10 mouse cellular contexts compared by ENCODE assay signal in the genomic region with DNA sequence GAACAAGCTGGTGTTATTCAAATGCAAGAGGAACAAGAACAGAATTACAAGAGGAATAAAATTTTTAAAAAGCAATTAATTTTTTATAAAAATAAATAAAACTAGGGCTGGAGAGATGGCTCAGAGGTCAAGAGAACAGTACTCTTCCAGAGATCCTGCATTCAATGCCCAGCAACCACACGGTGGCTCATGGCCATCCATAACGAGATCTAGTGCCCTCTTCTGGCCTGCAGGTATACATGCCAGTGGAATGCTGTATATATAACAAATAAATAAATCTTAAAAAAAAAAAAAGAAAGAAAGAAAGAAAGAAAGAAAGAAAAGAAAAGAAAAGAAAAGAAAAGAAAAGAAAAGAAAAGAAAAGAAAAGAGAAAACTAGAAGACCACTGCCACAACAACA. TPM values are rescaled to one million over a fixed set of nuclear protein-coding genes. Genes with fewer than 3 reads are reported as not detected.
DNase-seq lines count a peak whose midpoint lies in the region; ATAC-seq and TF ChIP-seq lines count a peak whose summit lies in the region.
"Had no signal": no experiment of that assay in that cellular context is flagged by ENCODE, and none has a peak within 500 bp of the region (broad histone marks: within the 10 kb centered on the region; RNA-seq: fewer than 3 reads in every experiment).

No protein-coding gene starts in this region.

- H3K4me3 ChIP-seq in forebrain, postnatal 0 days (ENCODE audit: low read depth, low read length): no peak overlapping the region
- H3K4me3 ChIP-seq in forebrain, embryonic 10.5 days: no peak overlapping the region
- no peak overlapping the region for H3K4me3 ChIP-seq in midbrain, embryonic 10.5 days
- H3K4me3 ChIP-seq in midbrain, embryonic 16.5 days (ENCODE audit: low read depth, low read length): no peak overlapping the region
- no peak overlapping the region for H3K4me3 ChIP-seq in embryonic facial prominence, embryonic 14.5 days (ENCODE audit: low read depth, low read length)
- H3K4me3 ChIP-seq: hindbrain, embryonic 15.5 days; neural tube, embryonic 13.5 days had no signal

- peaks cover 12% of the 10 kb centered on the region; the same call in 1 of the 2 replicates for H3K36me3 ChIP-seq in forebrain, postnatal 0 days (ENCODE audit: insufficient read depth)
- peaks cover 28% of the 10 kb centered on the region for H3K36me3 ChIP-seq in forebrain, embryonic 10.5 days (replicated peaks)
- peaks cover 24% of the 10 kb centered on the region for H3K36me3 ChIP-seq in midbrain, embryonic 10.5 days
- H3K36me3 ChIP-seq in midbrain, embryonic 16.5 days (ENCODE audit: control insufficient read depth, insufficient read depth, low read length): no peaks in the 10 kb centered on the region
- H3K36me3 ChIP-seq in embryonic facial prominence, embryonic 14.5 days (ENCODE audit: control insufficient read depth, insufficient read depth, low read length): peaks cover 13% of the 10 kb centered on the region

- H3K4me1 ChIP-seq in forebrain, postnatal 0 days (ENCODE audit: insufficient read depth): peaks cover 10% of the 10 kb centered on the region; the same call in 1 of the 2 replicates
- peaks cover 10% of the 10 kb centered on the region for H3K4me1 ChIP-seq in forebrain, embryonic 10.5 days
- H3K4me1 ChIP-seq in midbrain, embryonic 10.5 days: peaks cover 13% of the 10 kb centered on the region
- peaks cover 12% of the 10 kb centered on the region for H3K4me1 ChIP-seq in midbrain, embryonic 16.5 days (ENCODE audit: control insufficient read depth, insufficient read depth, low read length)
- H3K4me1 ChIP-seq in embryonic facial prominence, embryonic 14.5 days (ENCODE audit: control insufficient read depth, insufficient read depth, low read length): peaks cover 4% of the 10 kb centered on the region; the same call in 1 of the 2 replicates

- TF ChIP-seq CTCF in forebrain, postnatal 0 days (IDR thresholded peaks at IDR 0.05; ENCODE audit: low read depth): peak; percentile 70

- no peaks in the 10 kb centered on the region for H3K9me3 ChIP-seq in forebrain, postnatal 0 days (ENCODE audit: low read length)
- H3K9me3 ChIP-seq in forebrain, embryonic 10.5 days: no peaks in the 10 kb centered on the region
- no peaks in the 10 kb centered on the region for H3K9me3 ChIP-seq in midbrain, embryonic 10.5 days (replicated peaks)
- no peaks in the 10 kb centered on the region for H3K9me3 ChIP-seq in midbrain, embryonic 16.5 days (replicated peaks; ENCODE audit: control insufficient read depth, low read length, poor library complexity, severe bottlenecking)
- no peaks in the 10 kb centered on the region for H3K9me3 ChIP-seq in embryonic facial prominence, embryonic 14.5 days (ENCODE audit: control insufficient read depth, low read length)
- H3K9me3 ChIP-seq: hindbrain, embryonic 15.5 days; neural tube, embryonic 13.5 days had no signal

- WGBS in forebrain, postnatal 0 days: 13% methylated on average over 2 of the region's 2 CpGs
- WGBS in forebrain, embryonic 10.5 days: 33% methylated on average over 2 of the region's 2 CpGs
- WGBS in midbrain, embryonic 10.5 days: 39% methylated on average over 2 of the region's 2 CpGs
- 20% methylated on average over 2 of the region's 2 CpGs for WGBS in midbrain, embryonic 16.5 days
- 18% methylated on average over 2 of the region's 2 CpGs for WGBS in embryonic facial prominence, embryonic 14.5 days

- H3K9ac ChIP-seq in forebrain, postnatal 0 days: no peak overlapping the region
- no peak overlapping the region for H3K9ac ChIP-seq in midbrain, embryonic 16.5 days (ENCODE audit: low read depth, low read length)
- no peak overlapping the region for H3K9ac ChIP-seq in embryonic facial prominence, embryonic 14.5 days (ENCODE audit: low read depth, low read length)
- H3K9ac ChIP-seq: hindbrain, embryonic 15.5 days; neural tube, embryonic 13.5 days had no signal

- peak; percentile 34 for DNase-seq in forebrain, postnatal 0 days
- DNase-seq in forebrain, embryonic 10.5 days (ENCODE audit: extremely low spot score, low spot score): no peak
- DNase-seq in midbrain, embryonic 10.5 days (ENCODE audit: low spot score): peak; percentile 17
- DNase-seq in adrenal gland, postnatal 14 days: peak; percentile 57
- DNase-seq in embryonic facial prominence, embryonic 14.5 days (ENCODE audit: low spot score): peak; percentile 42
- DNase-seq in lung, postnatal 10 days: peak; percentile 60
- DNase-seq in thymus, postnatal 4 days: peak; percentile 38

- H3K27ac ChIP-seq in forebrain, postnatal 0 days (ENCODE audit: low read depth, low read length): no peak overlapping the region
- no peak overlapping the region for H3K27ac ChIP-seq in forebrain, embryonic 10.5 days
- H3K27ac ChIP-seq in midbrain, embryonic 10.5 days (replicated peaks): no peak overlapping the region
- H3K27ac ChIP-seq in midbrain, embryonic 16.5 days (ENCODE audit: low read length): no peak overlapping the region
- no peak overlapping the region for H3K27ac ChIP-seq in embryonic facial prominence, embryonic 14.5 days (replicated peaks; ENCODE audit: low read depth, low read length)
- H3K27ac ChIP-seq: hindbrain, embryonic 15.5 days; neural tube, embryonic 13.5 days had no signal

- no peaks in the 10 kb centered on the region for H3K27me3 ChIP-seq in forebrain, postnatal 0 days (ENCODE audit: insufficient read depth, low read length)
- no peaks in the 10 kb centered on the region for H3K27me3 ChIP-seq in forebrain, embryonic 10.5 days (ENCODE audit: poor library complexity, severe bottlenecking)
- H3K27me3 ChIP-seq in midbrain, embryonic 10.5 days (ENCODE audit: low read depth, poor library complexity, severe bottlenecking): no peaks in the 10 kb centered on the region
- H3K27me3 ChIP-seq in midbrain, embryonic 16.5 days (ENCODE audit: control insufficient read depth, insufficient read depth, low read depth, low read length): no peaks in the 10 kb centered on the region
- no peaks in the 10 kb centered on the region for H3K27me3 ChIP-seq in embryonic facial prominence, embryonic 14.5 days (replicated peaks; ENCODE audit: control insufficient read depth, insufficient read depth, low read length)
- H3K27me3 ChIP-seq: hindbrain, embryonic 15.5 days; neural tube, embryonic 13.5 days had no signal

- ATAC-seq in forebrain, postnatal 0 days: no peak
- no peak for ATAC-seq in midbrain, embryonic 16.5 days
- no peak for ATAC-seq in embryonic facial prominence, embryonic 14.5 days (ENCODE audit: low read depth)

- H3K4me2 ChIP-seq in forebrain, postnatal 0 days (ENCODE audit: low read depth): no peak overlapping the region
- H3K4me2 ChIP-seq in midbrain, embryonic 16.5 days (ENCODE audit: low read length): no peak overlapping the region
- H3K4me2 ChIP-seq in embryonic facial prominence, embryonic 14.5 days (ENCODE audit: low read depth, low read length): no peak overlapping the region
- H3K4me2 ChIP-seq: hindbrain, embryonic 15.5 days; neural tube, embryonic 13.5 days had no signal

RNA-seq across cellular contexts. Expression of gene Magohb, which starts 2.6 kb away (rescaled TPM):
- 20.8 and 31.4 TPM in 2 replicates for total RNA-seq in forebrain, postnatal 0 days (2014; rRNA removed)
- 41.7 and 48.2 TPM in 2 replicates for polyA plus RNA-seq in forebrain, postnatal 0 days (2015; fragmentation: Nextera tagmentation; extraction: Ambion mirVana)
- polyA plus RNA-seq in forebrain, embryonic 10.5 days (2016; fragmentation: Nextera tagmentation; extraction: Ambion mirVana): 58.6 and 59.9 TPM in 2 replicates
- polyA plus RNA-seq in midbrain, embryonic 10.5 days (2016; fragmentation: Nextera tagmentation; extraction: Ambion mirVana): 46.4 and 55.0 TPM in 2 replicates
- polyA plus RNA-seq in midbrain, embryonic 16.5 days (2015; fragmentation: Nextera tagmentation; extraction: Ambion mirVana): 34.7 and 41.1 TPM in 2 replicates
- 15.3 and 15.5 TPM in 2 replicates for total RNA-seq in adrenal gland, postnatal 14 days (2021)
- 50.8 and 64.6 TPM in 2 replicates for polyA plus RNA-seq in embryonic facial prominence, embryonic 14.5 days (2014; fragmentation: Nextera tagmentation; extraction: Ambion mirVana)

RNA-seq across cellular contexts. Expression of gene Klra2, which starts 43.3 kb away (rescaled TPM):
- not detected in 2 replicates for total RNA-seq in forebrain, postnatal 0 days (2014; rRNA removed)
- not detected in 2 replicates for polyA plus RNA-seq in forebrain, postnatal 0 days (2015; fragmentation: Nextera tagmentation; extraction: Ambion mirVana)
- polyA plus RNA-seq in forebrain, embryonic 10.5 days (2016; fragmentation: Nextera tagmentation; extraction: Ambion mirVana): not detected in 2 replicates
- polyA plus RNA-seq in midbrain, embryonic 10.5 days (2016; fragmentation: Nextera tagmentation; extraction: Ambion mirVana): not detected in 2 replicates
- 0.10 TPM in 1 of 2 replicates, not detected in the other for polyA plus RNA-seq in midbrain, embryonic 16.5 days (2015; fragmentation: Nextera tagmentation; extraction: Ambion mirVana)
- total RNA-seq in adrenal gland, postnatal 14 days (2021): 0.86 and 0.93 TPM in 2 replicates
- 0.29 TPM in 1 of 2 replicates, not detected in the other for polyA plus RNA-seq in embryonic facial prominence, embryonic 14.5 days (2014; fragmentation: Nextera tagmentation; extraction: Ambion mirVana)
